Mouse (Mus musculus): Measurements from ENCODE around the gene Ift52. TPM values are rescaled to one million over a fixed set of nuclear protein-coding genes. Genes with fewer than 3 reads are reported as not detected.
A peak's percentile ranks its signal among the peaks of the same experiment; 100 is the strongest.

Gene Ift52
- 10 to 100 TPM; 31.1 to 31.8 TPM for total RNA-seq (2021)
- long read RNA-seq, transcript Ift52-201 (13 exons, 2,248 nt): major isoform, 21 of 24 reads
- long read RNA-seq, partial matches to known transcripts: 2 of 24 reads
- long read RNA-seq, other reads (novel, unspliced or antisense): 1 of 24 reads

DNA sequence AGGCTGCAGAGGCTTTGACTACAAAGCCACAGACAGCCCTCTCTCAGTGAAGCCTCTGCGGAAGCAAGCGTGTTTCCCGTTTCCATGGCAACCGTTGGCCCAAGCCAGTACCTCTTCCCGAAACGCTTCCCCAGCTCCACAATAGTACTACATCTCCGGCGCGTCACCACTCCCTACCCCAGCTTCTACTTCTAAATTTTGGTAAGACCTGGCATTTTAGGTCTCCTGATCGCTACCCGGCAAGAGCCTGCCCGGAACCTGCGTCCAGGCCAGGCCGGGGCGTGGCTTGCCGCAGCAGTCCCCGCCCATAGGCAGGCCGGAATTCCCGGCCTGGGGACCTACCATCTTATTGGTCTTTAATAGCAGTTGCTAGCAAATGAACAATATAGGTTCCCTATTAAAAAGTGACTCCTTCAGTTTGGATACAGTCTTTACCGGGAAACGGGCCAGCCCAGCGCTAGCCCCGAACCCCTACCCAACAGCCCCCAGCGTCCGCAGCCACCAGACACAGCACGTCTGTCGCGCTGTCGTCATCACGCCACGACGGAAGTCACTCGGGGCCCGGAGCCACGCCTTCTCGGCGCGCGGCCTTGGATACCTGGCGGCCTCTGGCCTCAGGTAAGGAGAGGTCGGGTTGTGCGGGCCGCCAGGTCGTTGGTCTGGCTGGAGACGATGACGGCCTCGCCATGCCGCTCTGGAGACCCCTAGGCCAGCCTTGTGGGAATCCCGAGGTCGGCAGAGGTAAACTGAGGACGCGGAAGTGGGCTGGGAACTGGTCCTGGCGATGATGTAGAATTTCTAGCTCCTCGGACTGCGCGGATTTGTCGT, at the start of gene Ift52:
Gene Ift52, plus strand, starts transcription at position 439 of the 828 bp plus-strand sequence.
- DNase-seq (ENCODE audit: low spot score in 2 of 2): peak; percentile 88 to 95

- DNase-seq (ENCODE audit: low spot score in 2 of 2): peak in 1 of 2 experiments; percentile 39
These were observed 48.8 kb upstream of the Ift52 start for GRCm38 (mm10) chr2:162968357-162968756.

DNA sequence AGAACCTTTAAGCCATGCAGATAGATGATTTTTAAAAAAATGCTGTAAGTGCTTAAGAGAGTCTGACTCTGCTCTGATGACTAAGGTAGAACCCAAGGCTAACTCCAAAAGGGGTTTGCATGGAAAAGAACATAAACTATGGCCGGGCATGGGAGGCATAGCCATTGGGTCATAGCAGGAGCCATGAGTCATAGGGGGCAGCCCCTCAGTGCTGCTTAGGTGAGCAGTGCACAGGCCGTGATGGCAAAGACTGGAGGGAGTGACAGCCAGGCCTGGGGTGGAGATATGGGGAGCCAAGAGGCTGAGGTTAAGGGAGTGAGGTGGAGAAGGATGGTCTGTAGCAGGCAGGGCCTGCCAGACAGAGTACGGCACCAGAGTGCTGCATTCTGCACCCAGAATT, 48.1 kb upstream of the Ift52 start:
- no peak for DNase-seq (ENCODE audit: low spot score in 2 of 2)

GRCm38 (mm10) chr2:162970896-162971295, 46.3 kb upstream of the Ift52 start:
- no peak for DNase-seq (ENCODE audit: low spot score in 2 of 2)

DNA sequence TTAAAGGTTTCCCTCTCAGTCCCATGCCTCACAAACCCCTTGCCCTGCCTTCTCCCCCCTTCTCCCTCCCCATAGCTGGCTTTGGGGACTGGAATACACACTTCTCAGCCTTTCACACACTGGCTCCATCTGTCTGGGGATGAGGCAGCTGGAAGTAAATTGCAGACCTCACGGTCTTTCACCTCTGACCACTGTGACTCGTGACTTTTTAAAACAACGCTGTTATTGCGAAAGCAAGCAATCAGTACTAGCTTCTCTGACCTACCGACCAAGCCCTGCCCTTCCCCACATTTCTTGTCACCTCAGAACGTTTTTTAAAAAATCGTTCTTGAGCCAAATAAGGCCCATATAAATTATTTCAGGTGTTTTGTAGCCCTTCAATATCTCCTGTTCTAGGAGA, 44.4 kb upstream of the Ift52 start:
- DNase-seq (ENCODE audit: low spot score in 2 of 2): no peak

- no peak for DNase-seq (ENCODE audit: low spot score in 2 of 2)
These were observed 43.9 kb upstream of the Ift52 start for GRCm38 (mm10) chr2:162973206-162973605.

GRCm38 (mm10) chr2:162973637-162974036, 43.5 kb upstream of the Ift52 start:
- DNase-seq (ENCODE audit: low spot score in 2 of 2): peak in 1 of 2 experiments; percentile 37

GRCm38 (mm10) chr2:162975157-162975775, 41.9 kb upstream of the Ift52 start:
- DNase-seq (ENCODE audit: low spot score in 2 of 2): peak; percentile 32 to 49

DNA sequence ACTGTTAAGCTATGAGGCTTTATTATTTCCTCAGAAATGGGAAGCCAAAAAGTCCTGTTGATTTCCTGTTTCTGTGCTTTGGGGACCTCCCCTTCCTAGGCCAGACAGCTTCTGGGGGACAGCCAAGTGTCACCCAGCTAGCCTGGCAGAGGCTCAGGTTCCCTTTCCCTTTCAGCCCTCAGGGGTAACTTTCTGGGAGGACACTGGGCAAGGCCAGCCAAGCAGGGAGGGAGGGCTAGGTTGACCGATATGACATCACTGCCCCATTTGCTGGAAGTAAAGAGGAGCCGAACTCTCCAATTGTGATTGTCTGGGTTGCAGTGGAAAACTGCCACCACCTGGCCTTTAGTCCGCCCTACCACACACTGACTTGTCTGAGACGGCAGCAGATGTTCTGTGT, 41.2 kb upstream of the Ift52 start:
- no peak for DNase-seq (ENCODE audit: low spot score in 2 of 2)

- no peak for DNase-seq (ENCODE audit: low spot score in 2 of 2)
These were observed 32.8 kb upstream of the Ift52 start for GRCm38 (mm10) chr2:162984381-162984780.

- no peak for DNase-seq (ENCODE audit: low spot score in 2 of 2)
These were observed 31.2 kb upstream of the Ift52 start for GRCm38 (mm10) chr2:162985923-162986322.

- no peak for DNase-seq (ENCODE audit: low spot score in 2 of 2)
These were observed 30.4 kb upstream of the Ift52 start for GRCm38 (mm10) chr2:162986764-162987163.

DNA sequence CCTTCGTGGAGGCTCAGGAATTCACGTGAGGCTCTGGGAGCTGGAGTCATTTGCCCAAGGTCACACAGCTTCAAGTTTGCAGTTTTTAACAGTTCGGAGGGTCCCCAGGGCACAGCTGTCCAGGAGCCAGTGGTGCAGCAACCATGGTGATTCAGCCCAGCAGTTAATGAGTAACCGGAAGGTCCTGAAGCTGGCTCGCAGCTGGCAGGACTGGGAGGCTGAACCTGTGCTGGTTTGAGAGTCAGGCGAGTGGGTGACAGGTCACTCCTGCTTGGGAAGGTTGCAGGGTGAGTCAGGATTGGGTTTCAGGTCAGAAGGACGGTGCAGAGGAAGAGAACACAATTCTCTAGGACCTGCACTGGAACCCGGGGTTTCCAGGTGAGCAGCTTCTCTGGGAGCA, 29.9 kb upstream of the Ift52 start, which contains the start of gene Sgk2:
Gene Sgk2, plus strand, starts transcription at position 113 of the 400 bp plus-strand sequence.
- DNase-seq (ENCODE audit: low spot score in 2 of 2): no peak

GRCm38 (mm10) chr2:162988235-162988634, 28.9 kb upstream of the Ift52 start:
- DNase-seq (ENCODE audit: low spot score in 2 of 2): no peak

- no peak for DNase-seq (ENCODE audit: low spot score in 2 of 2)
These were observed 25.6 kb upstream of the Ift52 start for GRCm38 (mm10) chr2:162991394-162992083.

GRCm38 (mm10) chr2:162992084-162992437, 25.1 kb upstream of the Ift52 start:
- DNase-seq (ENCODE audit: low spot score in 2 of 2): no peak

- no peak for DNase-seq (ENCODE audit: low spot score in 2 of 2)
These were observed 23.1 kb upstream of the Ift52 start for GRCm38 (mm10) chr2:162993881-162994616.

GRCm38 (mm10) chr2:162998528-162999230, 18.5 kb upstream of the Ift52 start:
- peak in 1 of 2 experiments; percentile 77 for DNase-seq (ENCODE audit: low spot score in 2 of 2)

DNA sequence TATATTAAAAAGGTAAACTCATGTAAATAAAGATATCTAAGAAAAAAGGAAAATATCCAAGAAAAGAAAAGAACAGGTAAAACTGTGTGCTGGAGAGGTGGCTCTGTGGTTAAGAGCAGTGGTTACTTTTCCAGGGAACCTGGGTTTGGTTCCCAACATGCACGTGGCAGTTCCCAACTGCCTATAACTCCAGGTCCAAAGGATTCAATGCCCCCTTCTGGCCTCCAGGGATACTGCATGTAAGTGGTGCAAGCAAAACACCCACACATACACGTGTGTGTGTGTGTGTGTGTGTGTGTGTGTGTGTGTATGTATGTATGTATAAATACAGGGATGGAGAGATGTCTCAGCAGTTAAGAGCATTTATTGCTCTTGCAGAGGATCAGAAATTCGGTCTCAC, 17.4 kb upstream of the Ift52 start:
- DNase-seq (ENCODE audit: low spot score in 2 of 2): peak in 1 of 2 experiments; percentile 30

GRCm38 (mm10) chr2:163001071-163001470, 16.1 kb upstream of the Ift52 start:
- DNase-seq (ENCODE audit: low spot score in 2 of 2): no peak

Data from layer of hippocampus, adult 18-20 months (tissue).